Mouse (Mus musculus) neutrophil, adult 5-6 weeks (primary cell): ENCODE measurements around the gene Olfr1085. TPM values are rescaled to one million over a fixed set of nuclear protein-coding genes. Genes with fewer than 3 reads are reported as not detected.
"Not testable (repeated sequence)": the region's sequence is repeated elsewhere in the genome, so short reads cannot be mapped to it uniquely, and the experiment has no call there.

Experiments used
- ATAC-seq: fragments of 151-379, 151-347 bp; 2 replicates; pipeline ENCODE4 v1.8.0; 2017; ENCODE audit warnings: mild to moderate bottlenecking, moderate TSS enrichment; ENCODE audit not compliant: insufficient number of reproducible peaks, poor library complexity, low FRiP score, severe bottlenecking; ENCODE audit errors: extremely low read depth
- total RNA-seq: library from RNA; stranded (forward); fragments of 200-1000 nt; gene quantifications from 2 replicates; pipeline ENCODE4 v1.2.3, GENCODE M21; 2017

Gene Olfr1085
- 0.12 TPM in 1 of 2 replicates, not detected in the other for total RNA-seq

DNA sequence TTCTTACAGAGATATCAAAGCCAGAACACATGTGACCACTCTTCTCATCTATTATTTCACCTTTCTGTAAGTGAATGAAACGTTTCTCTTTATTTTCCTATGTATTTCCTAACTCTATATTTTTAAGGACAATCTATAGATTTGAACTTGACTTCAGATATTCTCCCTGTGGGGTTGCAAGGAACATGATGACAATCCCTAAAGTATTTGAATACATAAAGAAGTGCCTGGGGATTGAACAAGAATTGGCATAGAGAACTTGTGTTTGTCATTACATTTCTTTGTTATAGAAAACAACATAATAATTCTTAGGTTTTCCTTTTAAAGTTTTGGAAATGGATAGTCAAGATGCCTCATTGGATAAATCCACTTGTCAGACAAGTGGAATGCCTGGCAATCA lies at the start of gene Olfr1085:
Gene Olfr1085, minus strand, starts transcription at position 101 of the 400 bp plus-strand sequence.
- ATAC-seq = no peak

DNA sequence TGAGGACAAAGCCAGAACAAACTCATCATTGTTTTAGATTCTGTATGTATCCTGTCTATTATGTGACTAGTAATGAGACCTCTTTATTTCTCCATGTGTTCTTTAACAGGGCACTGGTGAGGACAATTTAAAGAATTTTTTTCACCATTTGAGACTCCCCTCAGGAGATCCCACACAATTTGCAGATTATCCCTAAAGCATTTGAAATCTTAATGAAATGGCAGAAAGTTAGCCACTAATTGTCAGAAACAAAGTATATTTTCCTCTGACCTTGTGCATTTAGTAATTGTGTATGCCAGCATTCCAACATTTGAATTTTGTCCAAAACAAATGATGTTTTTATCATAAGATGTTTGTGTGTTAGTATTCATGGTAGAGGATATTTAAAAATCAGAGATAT lies 36.5 kb upstream of the Olfr1085 start, which contains the start of gene Olfr1087:
Gene Olfr1087, minus strand, starts transcription at position 101 of the 400 bp plus-strand sequence.
- ATAC-seq = no peak

- no peak for ATAC-seq
Measured at GRCm38 (mm10) chr2:86679992-86680391, 18.2 kb upstream of the Olfr1085 start, which contains the start of gene Olfr1086. Gene Olfr1086, minus strand, starts transcription at chr2:86680092.

DNA sequence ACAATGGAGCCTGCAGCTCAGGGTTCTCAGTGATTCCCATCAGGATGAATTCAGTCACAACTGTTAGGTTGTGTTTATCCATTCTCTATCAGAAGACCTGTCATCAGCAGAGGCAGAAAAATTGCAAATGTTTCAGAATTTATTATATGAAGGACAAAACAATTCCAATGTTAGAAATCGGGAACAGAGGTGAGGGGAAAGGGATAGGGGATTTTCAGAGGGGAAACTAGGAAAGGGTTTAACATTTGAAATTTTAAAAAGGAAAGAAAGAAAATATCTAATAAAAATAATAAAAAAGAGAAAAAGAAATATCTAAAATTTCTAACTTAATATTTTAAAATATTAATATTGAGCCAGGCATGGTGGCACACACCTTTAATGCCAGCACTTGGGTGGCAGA lies 22.2 kb downstream of the Olfr1085 start, which contains the start of gene Olfr1084:
Gene Olfr1084, minus strand, starts transcription at position 101 of the 400 bp plus-strand sequence.
- not testable (repeated sequence) for ATAC-seq

Other genes with a start within 250 kb of the Olfr1085 start
- not detected in 2 replicates for gene Olfr1061, start 248.0 kb downstream of the Olfr1085 start, total RNA-seq
- gene Olfr1062, start 235.3 kb downstream of the Olfr1085 start, total RNA-seq = not detected in 2 replicates
- gene Olfr1065, start 211.4 kb downstream of the Olfr1085 start, total RNA-seq = not detected in 2 replicates
- not detected in 2 replicates for gene Olfr1066, start 205.8 kb downstream of the Olfr1085 start, total RNA-seq
- not detected in 2 replicates for gene Olfr228, start 174.6 kb downstream of the Olfr1085 start, total RNA-seq
- gene Olfr1076, start 153.6 kb downstream of the Olfr1085 start, total RNA-seq = not detected in 2 replicates
- gene Olfr1079, start 119.5 kb downstream of the Olfr1085 start, total RNA-seq = not detected in 2 replicates
- not detected in 2 replicates for gene Olfr1080, start 103.8 kb downstream of the Olfr1085 start, total RNA-seq
- gene Olfr1082, start 63.1 kb downstream of the Olfr1085 start, total RNA-seq = not detected in 2 replicates
- not detected in 2 replicates for gene Olfr1084, start 22.3 kb downstream of the Olfr1085 start, total RNA-seq
- gene Olfr1086, start 18.1 kb upstream of the Olfr1085 start, total RNA-seq = not detected in 2 replicates
- gene Olfr1087, start 36.4 kb upstream of the Olfr1085 start, total RNA-seq = not detected in 2 replicates
- gene Olfr1089, start 71.7 kb upstream of the Olfr1085 start, total RNA-seq = not detected in 2 replicates
- not detected in 2 replicates for gene Olfr1090, start 97.0 kb upstream of the Olfr1085 start, total RNA-seq
- gene Olfr1093, start 120.5 kb upstream of the Olfr1085 start, total RNA-seq = not detected in 2 replicates
- 0.12 TPM in 1 of 2 replicates, not detected in the other for gene Olfr141, start 148.0 kb upstream of the Olfr1085 start, total RNA-seq
- gene Olfr1094, start 162.6 kb upstream of the Olfr1085 start, total RNA-seq = 0.37 TPM in 1 of 2 replicates, not detected in the other
- not detected in 2 replicates for gene Olfr1095, start 189.7 kb upstream of the Olfr1085 start, total RNA-seq
- gene Gm13723, start 212.8 kb upstream of the Olfr1085 start, total RNA-seq = not detected in 2 replicates
- gene Olfr1097, start 230.2 kb upstream of the Olfr1085 start, total RNA-seq = not detected in 2 replicates